Mouse (Mus musculus) stomach, embryonic 15.5 days (tissue): ENCODE measurements at regions not wholly inside any gene's neighbourhood (a gene's known extent, or its start where the extent isn't known, plus 50 kb on each side); places are given as distances from the start of the nearest gene placed in this dataset.

Source experiments
- ATAC-seq: fragments of 200-750 bp; cut with Nextera tagmentation; 2 replicates; pipeline ENCODE4 v1.8.0; 2017; ENCODE audit warnings: low read depth, moderate number of reproducible peaks, moderate TSS enrichment; ENCODE audit not compliant: insufficient read depth, low FRiP score
- H3K27ac ChIP-seq: fragments of 300-500 bp; sonication (generic); 2 replicates; pipeline ENCODE4 v1.5.1; 2015; ENCODE audit warnings: mild to moderate bottlenecking, inconsistent platforms
- H3K27me3 ChIP-seq: fragments of 300-500 bp; sonication (generic); replicated peaks from 2 replicates; pipeline ENCODE4 v1.6.1; 2015; ENCODE audit warnings: inconsistent platforms
- H3K36me3 ChIP-seq: fragments of 300-500 bp; sonication (generic); 2 replicates; pipeline ENCODE4 v1.6.1; 2015; ENCODE audit warnings: inconsistent platforms
- H3K4me1 ChIP-seq: fragments of 300-500 bp; sonication (generic); 2 replicates; pipeline ENCODE4 v1.6.1; 2015; ENCODE audit warnings: inconsistent platforms
- H3K4me2 ChIP-seq: fragments of 300-500 bp; sonication (generic); 2 replicates; pipeline ENCODE4 v1.6.1; 2015; ENCODE audit warnings: mild to moderate bottlenecking, inconsistent platforms
- H3K4me3 ChIP-seq: fragments of 300-500 bp; sonication (generic); replicated peaks from 2 replicates; pipeline ENCODE4 v1.5.1; 2015; ENCODE audit warnings: inconsistent platforms
- H3K9ac ChIP-seq: fragments of 300-500 bp; sonication (generic); 2 replicates; pipeline ENCODE4 v1.6.1; 2015; ENCODE audit warnings: inconsistent platforms
- H3K9me3 ChIP-seq: fragments of 300-500 bp; sonication (generic); 2 replicates; pipeline ENCODE4 v1.6.1; 2016; ENCODE audit warnings: inconsistent platforms
- WGBS: fragments of 180-500 bp; shearing (Covaris S2); methylation state at CpG from one replicate; pipeline ENCODE4 v1.1.7; 2015; 5-methylcytosine and 5-hydroxymethylcytosine counted together

- Histone ChIP-seq H3K27ac (no peak overlapping the region), H3K4me2 (peak overlapping the region; percentile 3; the same call in 1 of the 2 replicates), H3K4me3 (no peak overlapping the region), H3K9ac (no peak overlapping the region), H3K4me1 (peaks cover 5% of the 10 kb centered on the region; the same call in 1 of the 2 replicates), H3K36me3 (no peaks in the 10 kb centered on the region), H3K27me3 (no peaks in the 10 kb centered on the region), H3K9me3 (no peaks in the 10 kb centered on the region)
- WGBS: 19% methylated on average over 8 of the region's 8 CpGs
- peak; percentile 39; the same call in 1 of the 2 replicates for ATAC-seq
These were observed 280.3 kb upstream of the 4931429L15Rik start for GRCm38 (mm10) chr9:46599931-46600708.

GRCm38 (mm10) chr9:46598518-46598917, 278.7 kb upstream of the 4931429L15Rik start:
- Histone ChIP-seq H3K9me3 (no peaks in the 10 kb centered on the region), H3K36me3 (no peaks in the 10 kb centered on the region), H3K4me3 (no peak overlapping the region), H3K9ac (no peak overlapping the region), H3K27me3 (no peaks in the 10 kb centered on the region), H3K27ac (no peak overlapping the region), H3K4me2 (no peak overlapping the region), H3K4me1 (peaks cover 5% of the 10 kb centered on the region; the same call in 1 of the 2 replicates)
- WGBS: 89% methylated on average over 6 of the region's 6 CpGs
- no peak for ATAC-seq

- H3K4me2 ChIP-seq: no peak overlapping the region
- H3K4me3 ChIP-seq: no peak overlapping the region
- H3K9me3 ChIP-seq: no peaks in the 10 kb centered on the region
- WGBS: 75% methylated on average over 6 of the region's 6 CpGs
- H3K4me1 ChIP-seq: no peaks in the 10 kb centered on the region
- no peak for ATAC-seq
- no peak overlapping the region for H3K27ac ChIP-seq
- H3K27me3 ChIP-seq: no peaks in the 10 kb centered on the region
- no peak overlapping the region for H3K9ac ChIP-seq
- no peaks in the 10 kb centered on the region for H3K36me3 ChIP-seq
These were observed 273.7 kb upstream of the 4931429L15Rik start for GRCm38 (mm10) chr9:46593444-46593843.

- Histone ChIP-seq H3K9me3 (no peaks in the 10 kb centered on the region), H3K27me3 (no peaks in the 10 kb centered on the region), H3K4me3 (no peak overlapping the region), H3K9ac (no peak overlapping the region), H3K4me2 (no peak overlapping the region), H3K36me3 (no peaks in the 10 kb centered on the region), H3K27ac (no peak overlapping the region), H3K4me1 (no peaks in the 10 kb centered on the region)
- WGBS: 88% methylated on average over 7 of the region's 7 CpGs
- no peak for ATAC-seq
These were observed 273.1 kb upstream of the 4931429L15Rik start for GRCm38 (mm10) chr9:46592908-46593307.

- 69% methylated on average over 8 of the region's 8 CpGs for WGBS
- no peak for ATAC-seq
- no peaks in the 10 kb centered on the region for H3K36me3 ChIP-seq
- H3K9ac ChIP-seq: no peak overlapping the region
- no peak overlapping the region for H3K4me3 ChIP-seq
- no peaks in the 10 kb centered on the region for H3K4me1 ChIP-seq
- H3K4me2 ChIP-seq: no peak overlapping the region
- H3K27ac ChIP-seq: no peak overlapping the region
- H3K9me3 ChIP-seq: no peaks in the 10 kb centered on the region
- no peaks in the 10 kb centered on the region for H3K27me3 ChIP-seq
These were observed 267.0 kb upstream of the 4931429L15Rik start for GRCm38 (mm10) chr9:46586818-46587217.

GRCm38 (mm10) chr9:46581844-46582243, 262.1 kb upstream of the 4931429L15Rik start:
- H3K4me3 ChIP-seq: no peak overlapping the region
- 46% methylated on average over 4 of the region's 4 CpGs for WGBS
- no peaks in the 10 kb centered on the region for H3K36me3 ChIP-seq
- H3K9me3 ChIP-seq: no peaks in the 10 kb centered on the region
- no peak overlapping the region for H3K9ac ChIP-seq
- no peaks in the 10 kb centered on the region for H3K4me1 ChIP-seq
- no peak overlapping the region for H3K27ac ChIP-seq
- no peaks in the 10 kb centered on the region for H3K27me3 ChIP-seq
- H3K4me2 ChIP-seq: no peak overlapping the region
- ATAC-seq: no peak

- Histone ChIP-seq H3K27ac (no peak overlapping the region), H3K36me3 (no peaks in the 10 kb centered on the region), H3K27me3 (no peaks in the 10 kb centered on the region), H3K9ac (no peak overlapping the region), H3K4me3 (no peak overlapping the region), H3K9me3 (no peaks in the 10 kb centered on the region), H3K4me2 (no peak overlapping the region), H3K4me1 (no peaks in the 10 kb centered on the region)
- 79% methylated on average over 4 of the region's 4 CpGs for WGBS
- no peak for ATAC-seq
These were observed 242.5 kb upstream of the 4931429L15Rik start for GRCm38 (mm10) chr9:46562301-46562700.

- Histone ChIP-seq H3K36me3 (no peaks in the 10 kb centered on the region), H3K4me3 (no peak overlapping the region), H3K4me1 (no peaks in the 10 kb centered on the region), H3K9me3 (no peaks in the 10 kb centered on the region), H3K27me3 (no peaks in the 10 kb centered on the region), H3K9ac (no peak overlapping the region), H3K4me2 (no peak overlapping the region), H3K27ac (no peak overlapping the region)
- 90% methylated on average over 5 of the region's 5 CpGs for WGBS
- ATAC-seq: no peak
These were observed 238.7 kb upstream of the 4931429L15Rik start for GRCm38 (mm10) chr9:46558481-46558880.

GRCm38 (mm10) chr9:46557781-46558180, 238.0 kb upstream of the 4931429L15Rik start:
- WGBS: 35% methylated on average over 5 of the region's 5 CpGs
- Histone ChIP-seq H3K9me3 (no peaks in the 10 kb centered on the region), H3K4me1 (no peaks in the 10 kb centered on the region)

GRCm38 (mm10) chr9:46555156-46555555, 235.4 kb upstream of the 4931429L15Rik start:
- no peak overlapping the region for H3K4me2 ChIP-seq
- WGBS: 54% methylated on average over 6 of the region's 6 CpGs
- ATAC-seq: no peak
- H3K36me3 ChIP-seq: no peaks in the 10 kb centered on the region
- H3K9me3 ChIP-seq: no peaks in the 10 kb centered on the region
- H3K27me3 ChIP-seq: no peaks in the 10 kb centered on the region
- H3K4me3 ChIP-seq: no peak overlapping the region
- H3K9ac ChIP-seq: no peak overlapping the region
- no peaks in the 10 kb centered on the region for H3K4me1 ChIP-seq
- no peak overlapping the region for H3K27ac ChIP-seq

More at GRCm38 (mm10) chr9:46557781-46558180, 238.0 kb upstream of the 4931429L15Rik start:
- no peak overlapping the region for H3K4me3 ChIP-seq
- no peaks in the 10 kb centered on the region for H3K36me3 ChIP-seq
- no peak for ATAC-seq
- no peak overlapping the region for H3K4me2 ChIP-seq
- H3K9ac ChIP-seq: no peak overlapping the region
- H3K27me3 ChIP-seq: no peaks in the 10 kb centered on the region
- H3K27ac ChIP-seq: no peak overlapping the region

GRCm38 (mm10) chr9:46554586-46555152, 234.9 kb upstream of the 4931429L15Rik start:
- Histone ChIP-seq H3K36me3 (no peaks in the 10 kb centered on the region), H3K27ac (no peak overlapping the region), H3K4me3 (no peak overlapping the region), H3K9ac (no peak overlapping the region), H3K27me3 (no peaks in the 10 kb centered on the region), H3K4me2 (no peak overlapping the region), H3K4me1 (no peaks in the 10 kb centered on the region), H3K9me3 (no peaks in the 10 kb centered on the region)
- 73% methylated on average over 6 of the region's 6 CpGs for WGBS
- ATAC-seq: no peak

GRCm38 (mm10) chr9:46549416-46549815, 229.6 kb upstream of the 4931429L15Rik start:
- Histone ChIP-seq H3K27ac (no peak overlapping the region), H3K27me3 (no peaks in the 10 kb centered on the region)
- 74% methylated on average over 4 of the region's 4 CpGs for WGBS

More at GRCm38 (mm10) chr9:46549416-46549815, 229.6 kb upstream of the 4931429L15Rik start:
- Histone ChIP-seq H3K4me2 (no peak overlapping the region), H3K36me3 (no peaks in the 10 kb centered on the region), H3K4me3 (no peak overlapping the region), H3K9me3 (no peaks in the 10 kb centered on the region), H3K4me1 (no peaks in the 10 kb centered on the region), H3K9ac (no peak overlapping the region)
- no peak for ATAC-seq
